Mouse (Mus musculus) gastrocnemius, postnatal 25 days (tissue): ENCODE data around the gene Fam193b. TPM values are rescaled to one million over a fixed set of nuclear protein-coding genes. Genes with fewer than 3 reads are reported as not detected.

Experiments
- DNase-seq: peaks from one replicate; pipeline ENCODE4 v3.0.0; 2022
- total RNA-seq, 2 experiments: library from RNA; stranded (reverse); gene quantifications; 1 replicate in 1 of 2; 2 replicates in 1 of 2; pipeline ENCODE4 v1.2.3; 2021

Fam193b gene
- total RNA-seq, 2 experiments from 2014 or later: 11.4 to 11.7 TPM

- no peak for DNase-seq
These were observed 42.8 kb downstream of the Fam193b start for GRCm38 (mm10) chr13:55527834-55528772.

- no peak for DNase-seq
These were observed 43.7 kb downstream of the Fam193b start for GRCm38 (mm10) chr13:55527212-55527611.

DNA sequence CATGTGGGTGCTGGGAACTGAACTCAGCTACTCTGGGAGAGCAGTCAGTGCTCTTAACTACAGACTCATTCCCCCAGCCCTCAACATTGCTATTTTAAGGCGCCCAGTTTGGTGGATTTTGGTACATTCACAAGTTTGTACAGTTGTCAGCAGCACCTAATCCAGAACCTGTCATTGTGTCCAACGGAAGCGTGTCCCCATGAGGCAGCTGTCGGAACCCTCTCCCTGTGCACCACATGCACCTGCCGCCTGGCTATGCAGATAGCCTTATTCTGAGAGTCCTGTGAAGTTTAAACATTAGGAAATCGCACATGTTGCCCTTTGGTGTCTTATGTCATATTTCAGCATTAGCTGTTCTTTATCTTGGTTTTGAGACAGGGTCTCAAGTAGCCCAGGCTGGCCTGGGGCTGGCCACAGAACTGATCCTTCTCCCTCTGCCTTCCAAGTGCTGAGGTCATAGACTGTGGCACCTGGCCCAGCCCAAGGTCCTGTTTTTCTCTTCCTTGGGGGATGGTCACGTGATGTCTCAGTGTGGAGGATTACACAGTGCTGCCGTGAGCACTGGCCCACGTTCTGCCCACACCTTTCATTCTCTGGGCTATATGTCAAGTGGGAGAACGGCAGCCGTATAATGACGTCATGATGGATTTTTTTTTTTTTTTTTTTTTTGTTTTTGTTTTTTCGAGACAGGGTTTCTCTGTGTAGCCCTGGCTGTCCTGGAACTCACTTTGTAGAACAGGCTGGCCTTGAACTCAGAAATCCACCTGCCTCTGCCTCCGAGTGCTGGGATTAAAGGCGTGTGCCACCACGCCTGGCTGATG is 45.0 kb downstream of the Fam193b start:
- no peak for DNase-seq

- DNase-seq: no peak
These were observed 46.8 kb downstream of the Fam193b start for GRCm38 (mm10) chr13:55523951-55524600.

DNA sequence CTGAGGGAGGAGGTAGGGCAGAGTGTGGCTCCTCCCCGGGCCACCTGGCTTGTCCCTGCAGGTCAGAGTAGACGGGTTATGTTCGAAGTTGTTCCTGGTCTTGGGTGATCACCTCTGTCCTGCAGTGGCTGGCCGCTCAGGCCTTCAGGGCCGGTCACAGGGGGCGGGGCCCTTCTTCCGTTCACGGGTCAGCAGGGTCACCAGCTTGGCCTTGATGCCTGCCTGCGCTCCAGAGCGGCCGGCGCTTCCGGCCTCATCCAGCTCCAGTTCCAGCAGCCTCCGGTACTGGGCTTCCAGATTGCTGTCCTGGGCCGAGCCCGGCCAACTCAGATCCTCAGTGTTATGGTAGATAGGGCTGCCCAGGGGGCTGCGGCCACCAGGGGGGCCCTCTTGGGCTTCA is 47.6 kb downstream of the Fam193b start:
- no peak for DNase-seq

- peak; percentile 47 for DNase-seq
These were observed 48.2 kb downstream of the Fam193b start for GRCm38 (mm10) chr13:55522730-55523129.

DNA sequence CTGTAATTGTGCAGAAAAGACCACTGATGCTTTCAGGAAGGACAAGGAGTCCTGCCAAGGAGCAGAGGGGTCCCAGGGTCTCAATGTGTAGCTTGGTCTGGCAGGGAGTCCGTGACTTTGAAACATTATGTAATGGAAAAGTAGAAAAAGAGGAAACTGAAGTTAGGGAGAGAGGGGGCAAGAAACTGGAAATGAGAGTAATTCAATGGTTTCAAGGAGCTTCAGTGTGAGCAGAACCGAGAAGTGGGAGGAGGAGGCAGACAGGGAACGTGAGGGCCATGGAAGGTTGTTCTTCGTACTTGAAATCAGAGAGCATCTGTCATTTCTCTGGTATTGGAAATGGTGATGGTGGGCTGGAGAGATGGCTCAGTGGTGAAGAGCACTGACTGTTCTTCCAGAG is 51.3 kb downstream of the Fam193b start:
- no peak for DNase-seq

DNA sequence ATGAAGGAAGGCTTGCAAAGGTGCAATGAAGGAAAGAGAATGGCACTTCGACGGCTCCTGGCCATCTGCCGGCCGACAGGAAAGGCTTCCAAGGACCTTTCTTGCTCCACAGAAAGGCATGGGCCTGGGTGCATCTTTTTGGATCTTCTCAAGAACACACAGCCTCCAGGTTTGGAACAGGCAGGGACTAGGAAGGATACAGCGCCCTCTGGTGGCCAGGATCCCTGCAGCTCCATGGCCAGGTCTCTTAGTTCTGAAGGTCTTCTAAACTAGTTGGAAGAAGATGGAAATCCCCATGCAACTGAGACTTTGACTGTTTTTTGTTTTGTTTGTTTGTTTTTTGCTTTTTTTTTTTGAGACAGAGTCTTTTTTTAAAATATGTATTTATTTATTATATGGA is 54.0 kb downstream of the Fam193b start:
- DNase-seq: peak; percentile 68

DNA sequence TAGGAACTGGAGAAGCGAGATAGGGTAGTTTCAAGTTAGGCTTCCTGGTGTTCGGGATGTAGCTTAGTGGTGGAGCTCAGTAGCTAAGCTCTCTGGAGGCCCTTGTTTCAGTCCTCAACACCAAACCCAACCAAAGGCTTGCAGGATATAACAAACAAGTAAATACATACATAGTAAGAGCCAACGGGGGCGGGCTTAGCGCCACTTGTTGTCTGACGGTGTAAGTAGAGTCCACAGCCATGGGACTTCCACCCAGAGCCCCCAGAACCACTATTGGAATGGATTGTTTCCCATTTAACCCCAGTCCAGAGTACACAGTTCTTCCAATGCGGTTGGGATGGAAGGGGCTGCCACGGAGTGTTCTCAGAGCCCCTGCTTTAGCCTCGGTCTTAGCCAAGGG is 57.1 kb downstream of the Fam193b start:
- DNase-seq: no peak

DNA sequence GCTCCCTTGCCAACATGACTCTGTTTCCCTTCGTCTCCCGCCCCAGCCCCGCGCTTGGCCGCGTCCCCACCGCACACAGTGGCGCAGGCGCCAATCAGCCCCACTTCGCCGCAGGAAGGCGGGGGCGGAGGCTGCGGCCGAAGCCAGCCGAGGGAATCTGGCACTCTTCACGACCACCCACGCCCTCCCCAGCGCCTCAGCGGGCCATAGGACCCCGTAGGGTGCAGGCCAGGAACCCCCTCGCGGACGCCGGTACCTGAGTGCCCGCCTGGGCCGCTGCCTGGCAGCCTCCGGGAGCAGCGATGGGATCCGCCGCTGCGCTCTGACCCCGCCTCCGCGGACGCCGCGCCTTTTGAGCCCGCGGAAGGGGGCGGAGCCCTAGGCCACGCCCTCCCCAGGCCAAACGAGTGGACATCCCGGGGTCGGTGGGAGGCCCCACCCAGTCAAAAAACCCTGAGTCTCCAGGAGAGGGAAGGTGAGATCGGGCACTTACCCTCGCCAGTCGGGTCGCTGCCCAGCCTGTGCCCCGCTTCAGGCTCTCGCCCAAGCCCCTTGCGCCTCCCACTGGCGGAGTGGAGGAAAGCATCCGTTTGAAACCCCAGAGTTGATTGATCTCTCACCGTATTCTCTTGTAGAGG is 57.7 kb downstream of the Fam193b start, which contains the start of gene Pdlim7:
TSS of gene Pdlim7 (minus strand) at position 566 of the 638 bp plus-strand sequence.
- peak; percentile 93 for DNase-seq

DNA sequence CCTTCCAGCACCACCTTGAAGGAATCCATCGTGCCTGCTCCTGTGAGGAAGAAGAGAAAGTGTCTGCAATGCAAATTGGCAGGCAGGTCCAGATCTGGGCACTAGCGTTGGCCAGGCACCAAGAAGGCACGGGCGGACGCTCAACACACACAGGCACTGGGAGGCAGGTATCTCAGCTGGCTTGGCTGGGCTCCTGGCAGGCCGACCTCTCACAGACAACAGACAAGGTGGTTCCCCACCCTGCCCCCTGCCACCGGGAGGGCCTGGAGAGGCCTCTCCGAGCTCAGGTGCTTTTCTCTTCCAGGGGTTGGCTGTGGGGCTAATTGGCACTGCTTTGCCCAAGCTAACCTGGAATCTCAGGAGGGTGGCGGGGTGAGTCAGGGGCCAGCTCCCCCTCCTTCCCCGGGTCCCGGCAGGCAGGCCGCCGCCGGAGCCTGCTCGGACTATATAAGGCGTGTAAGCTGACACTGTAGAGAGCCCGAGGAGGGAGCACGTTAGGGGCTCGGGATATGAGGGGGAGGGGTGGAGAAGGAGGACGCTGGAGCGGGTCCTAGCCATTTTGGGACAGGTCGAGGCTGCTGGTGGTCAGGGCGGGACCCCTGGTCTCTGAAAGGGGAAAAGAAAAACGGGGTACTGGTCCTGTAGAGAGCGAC is 58.4 kb downstream of the Fam193b start:
- peak; percentile 82 for DNase-seq

GRCm38 (mm10) chr13:55511492-55511861 is 59.4 kb downstream of the Fam193b start:
- no peak for DNase-seq

DNA sequence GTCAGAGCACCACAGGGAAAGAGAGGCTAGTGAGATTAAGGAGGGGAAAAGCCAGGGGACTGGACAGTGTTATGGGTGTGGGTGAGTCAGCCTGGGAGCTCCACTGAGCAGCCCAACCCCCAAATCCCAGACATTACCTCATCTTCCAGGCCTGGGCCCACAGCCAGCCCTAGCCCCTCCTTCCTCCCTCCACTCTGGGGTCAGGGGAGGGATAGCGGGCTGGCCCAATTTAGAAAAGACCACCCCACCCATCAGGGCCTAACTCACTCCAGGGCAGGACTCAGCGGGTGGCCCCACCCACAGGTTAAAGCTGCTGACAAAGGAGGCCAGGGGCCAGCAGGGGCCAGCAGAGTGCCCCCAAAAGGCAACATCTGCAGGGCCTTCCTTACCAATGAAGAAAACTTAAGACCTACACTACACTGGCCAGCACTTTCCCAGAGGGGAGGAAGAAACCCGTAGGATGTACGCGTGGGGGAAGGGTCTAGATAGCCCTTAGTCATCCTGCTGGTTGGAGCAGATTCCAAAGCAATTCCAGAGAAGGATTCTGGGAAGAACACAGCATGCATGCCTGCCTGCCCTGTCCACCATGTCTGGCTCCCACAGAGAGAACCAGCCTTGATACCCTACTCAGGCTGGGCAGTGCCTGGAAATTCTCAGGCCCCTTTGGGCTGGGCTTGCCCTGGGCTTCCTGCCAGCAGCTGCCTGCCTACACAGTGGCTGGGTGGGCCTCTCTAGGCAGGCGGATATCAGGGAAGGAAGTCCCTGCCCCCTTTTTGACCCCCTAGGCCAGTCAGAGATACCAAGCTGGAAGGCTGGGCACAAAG is 60.0 kb downstream of the Fam193b start:
- DNase-seq: peak; percentile 90

GRCm38 (mm10) chr13:55510332-55510667 is 60.6 kb downstream of the Fam193b start:
- DNase-seq: no peak

- DNase-seq: no peak
These were observed 62.4 kb downstream of the Fam193b start for GRCm38 (mm10) chr13:55508531-55508930.

- no peak for DNase-seq
These were observed 63.0 kb downstream of the Fam193b start for GRCm38 (mm10) chr13:55507877-55508276.

- peak; percentile 74 for DNase-seq
These were observed 64.2 kb downstream of the Fam193b start for GRCm38 (mm10) chr13:55506697-55507096.

DNA sequence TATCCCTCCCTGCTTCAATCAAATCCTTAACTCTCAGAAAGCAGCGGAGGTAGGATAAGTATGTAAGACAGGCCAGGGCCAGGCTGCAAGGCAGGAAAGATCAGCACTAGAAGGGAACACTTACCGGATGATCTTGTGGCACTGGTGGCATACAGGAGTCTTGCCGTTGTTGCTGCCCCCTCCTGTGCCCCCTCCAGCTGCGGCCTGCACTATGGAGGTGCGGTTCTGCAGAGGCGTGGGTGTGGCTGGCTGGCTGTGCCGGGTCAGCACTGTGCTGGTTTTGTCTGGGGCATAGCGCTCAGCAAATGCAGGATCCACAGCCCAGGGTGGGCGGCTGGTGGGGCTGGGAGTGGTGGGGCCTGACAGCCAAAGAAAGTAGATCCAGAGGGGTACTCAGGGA is 65.1 kb downstream of the Fam193b start:
- DNase-seq: no peak

DNA sequence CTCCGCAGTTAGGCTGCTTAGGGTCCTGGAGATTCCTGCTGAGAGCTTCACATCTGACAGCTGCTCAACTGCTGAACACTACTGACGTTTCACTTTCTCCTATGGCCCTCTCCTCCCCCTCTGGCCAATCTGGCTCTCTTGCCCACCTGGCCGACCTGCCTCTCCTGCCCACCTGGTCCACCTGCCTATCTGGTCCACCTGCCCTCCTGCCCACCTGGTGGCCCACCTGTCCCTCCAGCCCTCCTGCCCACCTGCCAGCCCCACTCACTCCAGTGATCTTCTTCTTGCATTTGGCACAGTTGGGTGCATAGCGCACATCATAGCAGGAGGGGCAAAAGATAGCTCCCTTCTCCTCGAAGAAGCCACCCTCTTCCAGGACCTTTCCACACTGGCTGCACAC is 66.5 kb downstream of the Fam193b start:
- DNase-seq: no peak

DNA sequence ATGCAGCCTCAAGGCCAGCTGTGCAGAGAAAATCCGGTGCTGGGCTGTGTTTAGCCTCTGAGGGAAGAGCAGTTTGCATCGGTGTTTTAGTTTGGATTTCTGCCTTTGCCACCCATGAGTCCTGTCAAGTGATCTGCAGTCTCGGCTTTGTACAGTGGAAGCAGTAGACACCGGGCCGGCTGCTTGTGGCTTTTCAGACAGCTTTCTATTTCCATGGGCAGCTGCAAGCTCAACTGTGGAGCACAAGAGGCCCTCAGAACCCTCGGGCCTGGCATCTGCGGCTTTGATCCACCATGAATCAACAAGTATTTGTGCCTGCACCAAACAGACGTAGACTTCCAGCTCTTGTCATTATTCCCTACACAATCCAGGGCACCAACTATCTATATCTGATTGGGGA is 68.5 kb downstream of the Fam193b start:
- DNase-seq: no peak

DNA sequence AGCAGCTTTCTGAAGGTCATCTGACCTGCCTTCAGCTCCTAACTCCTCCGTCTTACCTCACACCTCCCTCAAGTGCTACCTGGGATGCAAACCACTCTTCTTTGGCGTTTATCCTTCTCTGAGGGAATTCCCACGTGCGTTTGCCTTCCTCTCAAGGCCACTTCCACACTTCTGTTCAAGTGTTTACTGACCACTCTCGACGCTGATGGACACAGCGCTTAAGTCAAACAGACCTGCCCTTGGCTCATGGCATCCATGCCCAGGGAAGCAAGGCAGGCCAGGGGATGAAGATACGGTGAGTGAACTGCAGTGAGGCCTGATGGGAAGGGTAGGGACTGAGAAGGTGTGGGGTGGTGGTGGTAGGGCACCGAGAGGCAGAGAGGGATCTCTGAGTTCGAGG is 70.3 kb downstream of the Fam193b start:
- no peak for DNase-seq
